Mouse (Mus musculus): ENCODE data around the gene Chad. TPM values are rescaled to one million over a fixed set of nuclear protein-coding genes. Genes with fewer than 3 reads are reported as not detected.
A peak's percentile ranks its signal among the peaks of the same experiment; 100 is the strongest.

Gene Chad
- polyA plus RNA-seq, 1 experiment: 0.10 TPM

DNA sequence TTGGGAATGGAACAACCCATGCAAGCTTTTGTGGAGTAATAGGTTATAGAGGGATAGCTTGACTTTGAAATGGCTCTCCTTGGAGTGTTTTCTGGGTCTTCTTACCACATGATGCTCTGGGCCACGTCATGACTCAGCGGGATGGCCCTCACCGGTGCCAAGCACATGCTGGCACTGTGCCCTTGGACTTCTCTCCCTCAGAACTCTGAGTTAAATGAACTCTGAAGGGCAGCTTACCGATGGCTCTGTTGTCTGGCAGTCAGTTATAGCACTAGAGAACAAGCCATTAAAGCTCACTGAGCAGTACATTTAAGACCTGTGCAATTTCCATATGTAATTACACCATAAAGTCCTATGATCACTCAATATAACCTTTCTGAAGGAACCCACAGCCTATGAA lies 32.5 kb downstream of the Chad start:
- no peak overlapping the region for H3ac ChIP-seq (ENCODE audit: control insufficient read depth, insufficient read length)
- H3K36me3 ChIP-seq (ENCODE audit: control insufficient read depth, insufficient read depth): no peaks in the 10 kb centered on the region
- H3K27me3 ChIP-seq (ENCODE audit: control insufficient read depth, insufficient read depth, insufficient read length): no peaks in the 10 kb centered on the region
- TF ChIP-seq MYOG (IDR thresholded peaks at IDR 0.05; ENCODE audit: control insufficient read depth in 1 of 3, insufficient read depth in 1 of 3, insufficient read length in 2 of 3, low read depth in 2 of 3): no peak
- TF ChIP-seq POLR2A (IDR thresholded peaks at IDR 0.05; ENCODE audit: insufficient read length, low read depth): no peak
- TF ChIP-seq E2F4 (IDR thresholded peaks at IDR 0.05; ENCODE audit: insufficient read depth): no peak
- no peak for TF ChIP-seq POLR2AphosphoS2 (IDR thresholded peaks at IDR 0.05; ENCODE audit: insufficient read length, low read depth)
- no peak for TF ChIP-seq TCF3 (IDR thresholded peaks at IDR 0.05; ENCODE audit: insufficient read length, low read depth)
- TF ChIP-seq MYOD1 (IDR thresholded peaks at IDR 0.05; ENCODE audit: control insufficient read depth in 1 of 3, insufficient read length in 2 of 3, low read depth in 2 of 3): no peak
- no peak for TF ChIP-seq SRF (IDR thresholded peaks at IDR 0.05; ENCODE audit: control insufficient read depth, insufficient read length, low read depth)
- TF ChIP-seq REST (IDR thresholded peaks at IDR 0.05; ENCODE audit: insufficient read depth, insufficient read length): no peak
- no peak for TF ChIP-seq MAX (IDR thresholded peaks at IDR 0.05; ENCODE audit: low read depth)
- no peak for TF ChIP-seq TCF12 (IDR thresholded peaks at IDR 0.05; ENCODE audit: insufficient read depth, poor library complexity, severe bottlenecking)
- TF ChIP-seq USF1 (IDR thresholded peaks at IDR 0.05; ENCODE audit: low read depth): no peak
- TF ChIP-seq CEBPB (IDR thresholded peaks at IDR 0.05; ENCODE audit: insufficient read depth, poor library complexity, severe bottlenecking): no peak
- no peaks in the 10 kb centered on the region for H3K79me2 ChIP-seq (ENCODE audit: control insufficient read depth, insufficient read depth)
- no peak overlapping the region for H3K4me3 ChIP-seq
- H3K4me2 ChIP-seq (ENCODE audit: low read depth): no peak overlapping the region

GRCm38 (mm10) chr11:94598437-94599120 lies 33.7 kb downstream of the Chad start:
- H3K4me3 ChIP-seq: no peak overlapping the region
- no peak for TF ChIP-seq MYOD1 (IDR thresholded peaks at IDR 0.05; ENCODE audit: control insufficient read depth in 1 of 3, insufficient read length in 2 of 3, low read depth in 2 of 3)
- TF ChIP-seq TCF12 (IDR thresholded peaks at IDR 0.05; ENCODE audit: insufficient read depth, poor library complexity, severe bottlenecking): no peak
- TF ChIP-seq USF1 (IDR thresholded peaks at IDR 0.05; ENCODE audit: low read depth): no peak
- TF ChIP-seq E2F4 (IDR thresholded peaks at IDR 0.05; ENCODE audit: insufficient read depth): no peak
- no peak for TF ChIP-seq SRF (IDR thresholded peaks at IDR 0.05; ENCODE audit: control insufficient read depth, insufficient read length, low read depth)
- H3K4me2 ChIP-seq (ENCODE audit: low read depth): no peak overlapping the region
- H3K36me3 ChIP-seq (ENCODE audit: control insufficient read depth, insufficient read depth): no peaks in the 10 kb centered on the region
- H3ac ChIP-seq (ENCODE audit: control insufficient read depth, insufficient read length): no peak overlapping the region
- no peaks in the 10 kb centered on the region for H3K27me3 ChIP-seq (ENCODE audit: control insufficient read depth, insufficient read depth, insufficient read length)
- H3K79me2 ChIP-seq (ENCODE audit: control insufficient read depth, insufficient read depth): no peaks in the 10 kb centered on the region

GRCm38 (mm10) chr11:94600447-94600846 lies 35.6 kb downstream of the Chad start:
- TF ChIP-seq REST (IDR thresholded peaks at IDR 0.05; ENCODE audit: insufficient read depth, insufficient read length) (no peak), E2F4 (IDR thresholded peaks at IDR 0.05; ENCODE audit: insufficient read depth) (no peak), MYOG (IDR thresholded peaks at IDR 0.05; ENCODE audit: control insufficient read depth in 1 of 3, insufficient read depth in 1 of 3, insufficient read length in 2 of 3, low read depth in 2 of 3) (no peak), POLR2AphosphoS2 (IDR thresholded peaks at IDR 0.05; ENCODE audit: insufficient read length, low read depth) (no peak), MYOD1 (IDR thresholded peaks at IDR 0.05; ENCODE audit: control insufficient read depth in 1 of 3, insufficient read length in 2 of 3, low read depth in 2 of 3) (no peak), TCF3 (IDR thresholded peaks at IDR 0.05; ENCODE audit: insufficient read length, low read depth) (no peak), USF1 (IDR thresholded peaks at IDR 0.05; ENCODE audit: low read depth) (no peak), MAX (IDR thresholded peaks at IDR 0.05; ENCODE audit: low read depth) (no peak), TCF12 (IDR thresholded peaks at IDR 0.05; ENCODE audit: insufficient read depth, poor library complexity, severe bottlenecking) (no peak), POLR2A (IDR thresholded peaks at IDR 0.05; ENCODE audit: insufficient read length, low read depth) (no peak), SRF (IDR thresholded peaks at IDR 0.05; ENCODE audit: control insufficient read depth, insufficient read length, low read depth) (no peak), CEBPB (IDR thresholded peaks at IDR 0.05; ENCODE audit: insufficient read depth, poor library complexity, severe bottlenecking) (no peak)
- Histone ChIP-seq H3K4me2 (ENCODE audit: low read depth) (peak overlapping the region; percentile 93), H3K4me3 (peak overlapping the region; percentile 55), H3K36me3 (ENCODE audit: control insufficient read depth, insufficient read depth) (no peaks in the 10 kb centered on the region), H3K79me2 (ENCODE audit: control insufficient read depth, insufficient read depth) (no peaks in the 10 kb centered on the region), H3ac (ENCODE audit: control insufficient read depth, insufficient read length) (no peak overlapping the region), H3K27me3 (ENCODE audit: control insufficient read depth, insufficient read depth, insufficient read length) (no peaks in the 10 kb centered on the region)

GRCm38 (mm10) chr11:94601321-94602281 lies 36.8 kb downstream of the Chad start, which contains the start of gene Acsf2:
Acsf2 (minus strand) TSS chr11:94601871.
- Histone ChIP-seq H3K79me2 (ENCODE audit: control insufficient read depth, insufficient read depth) (no peaks in the 10 kb centered on the region), H3K27me3 (ENCODE audit: control insufficient read depth, insufficient read depth, insufficient read length) (no peaks in the 10 kb centered on the region), H3ac (ENCODE audit: control insufficient read depth, insufficient read length) (no peak within 1 kb of the TSS), H3K36me3 (ENCODE audit: control insufficient read depth, insufficient read depth) (no peaks in the 10 kb centered on the region), H3K4me3 (peak within 1 kb of the TSS; percentile 55), H3K4me2 (ENCODE audit: low read depth) (peak within 1 kb of the TSS; percentile 93)
- TF ChIP-seq POLR2A (IDR thresholded peaks at IDR 0.05; ENCODE audit: insufficient read length, low read depth) (peak; percentile 40), REST (IDR thresholded peaks at IDR 0.05; ENCODE audit: insufficient read depth, insufficient read length) (no peak), USF1 (IDR thresholded peaks at IDR 0.05; ENCODE audit: low read depth) (peak; percentile 88), TCF3 (IDR thresholded peaks at IDR 0.05; ENCODE audit: insufficient read length, low read depth) (no peak)

Data from myocyte (in vitro differentiated cells).